Mouse (Mus musculus) heart, embryonic 13.5 days (tissue): ENCODE data around the gene Scn3b. TPM values are rescaled to one million over a fixed set of nuclear protein-coding genes. Genes with fewer than 3 reads are reported as not detected.

Experiments used
- ATAC-seq: fragments of 200-750 bp; cut with Nextera tagmentation; 2 replicates; pipeline ENCODE4 v1.8.0; 2017; ENCODE audit warnings: moderate TSS enrichment; ENCODE audit not compliant: insufficient number of reproducible peaks, low FRiP score, low TSS enrichment; ENCODE audit errors: extremely low read depth
- H3K27ac ChIP-seq: fragments of 300-500 bp; sonication (generic); replicated peaks from 2 replicates; pipeline ENCODE4 v1.5.1; 2015; ENCODE audit warnings: moderate library complexity, mild to moderate bottlenecking, inconsistent platforms
- H3K27me3 ChIP-seq: fragments of 300-500 bp; sonication (generic); replicated peaks from 2 replicates; pipeline ENCODE4 v1.6.1; 2015; ENCODE audit warnings: mild to moderate bottlenecking, inconsistent platforms
- H3K36me3 ChIP-seq: fragments of 300-500 bp; sonication (generic); 2 replicates; pipeline ENCODE4 v1.6.1; 2015; ENCODE audit warnings: mild to moderate bottlenecking, inconsistent platforms
- H3K4me1 ChIP-seq: fragments of 300-500 bp; sonication (generic); 2 replicates; pipeline ENCODE4 v1.6.1; 2015; ENCODE audit warnings: inconsistent platforms
- H3K4me2 ChIP-seq: fragments of 300-500 bp; sonication (generic); 2 replicates; pipeline ENCODE4 v1.6.1; 2015; ENCODE audit warnings: inconsistent platforms, mild to moderate bottlenecking, moderate library complexity
- H3K4me3 ChIP-seq: fragments of 300-500 bp; sonication (generic); 2 replicates; pipeline ENCODE4 v1.5.1; 2015; ENCODE audit warnings: moderate library complexity, mild to moderate bottlenecking, inconsistent platforms
- H3K9ac ChIP-seq: fragments of 300-500 bp; sonication (generic); 2 replicates; pipeline ENCODE4 v1.6.1; 2015; ENCODE audit warnings: inconsistent platforms, mild to moderate bottlenecking, moderate library complexity
- H3K9me3 ChIP-seq: fragments of 300-500 bp; sonication (generic); 2 replicates; pipeline ENCODE4 v1.6.1; 2016; ENCODE audit warnings: inconsistent platforms
- WGBS: fragments of 180-500 bp; shearing (Covaris S2); methylation state at CpG from one replicate; pipeline ENCODE4 v1.1.7; 2015; ENCODE audit warnings: mixed read lengths; 5-methylcytosine and 5-hydroxymethylcytosine counted together
- polyA plus RNA-seq: library from polyadenylated mRNA; unstranded; fragments of >200 nt; fragmentation: Nextera tagmentation; extraction: Ambion mirVana; gene quantifications from 2 replicates; pipeline ENCODE4 v1.2.1, GENCODE M21; 2015

Scn3b gene
- polyA plus RNA-seq, 1 experiment from 2014 or later, result 1.3 TPM

- H3K9me3 ChIP-seq, result no peaks in the 10 kb centered on the region
- 87% methylated on average over 5 of the region's 5 CpGs for WGBS
Measured at GRCm38 (mm10) chr9:40296251-40296650, 27.2 kb downstream of the Scn3b start.

GRCm38 (mm10) chr9:40297969-40298368, 29.0 kb downstream of the Scn3b start:
- no peak for ATAC-seq
- H3K36me3 ChIP-seq, result peaks cover 77% of the 10 kb centered on the region

More at GRCm38 (mm10) chr9:40296251-40296650, 27.2 kb downstream of the Scn3b start:
- Histone ChIP-seq H3K9ac (no peak overlapping the region), H3K4me2 (no peak overlapping the region), H3K27ac (no peak overlapping the region), H3K36me3 (peaks cover 62% of the 10 kb centered on the region), H3K4me3 (no peak overlapping the region), H3K4me1 (no peaks in the 10 kb centered on the region), H3K27me3 (no peaks in the 10 kb centered on the region)
- no peak for ATAC-seq

GRCm38 (mm10) chr9:40299323-40299722, 30.3 kb downstream of the Scn3b start:
- WGBS, result 89% methylated on average over 7 of the region's 7 CpGs
- Histone ChIP-seq H3K36me3 (peaks cover 79% of the 10 kb centered on the region), H3K4me1 (no peaks in the 10 kb centered on the region)

More at GRCm38 (mm10) chr9:40297969-40298368, 29.0 kb downstream of the Scn3b start:
- no peak overlapping the region for H3K27ac ChIP-seq
- no peak overlapping the region for H3K9ac ChIP-seq
- no peak overlapping the region for H3K4me2 ChIP-seq
- no peaks in the 10 kb centered on the region for H3K27me3 ChIP-seq
- WGBS, result 66% methylated on average over 9 of the region's 9 CpGs
- H3K4me3 ChIP-seq, result no peak overlapping the region
- no peaks in the 10 kb centered on the region for H3K9me3 ChIP-seq
- H3K4me1 ChIP-seq, result no peaks in the 10 kb centered on the region

GRCm38 (mm10) chr9:40300018-40300989, 31.3 kb downstream of the Scn3b start:
- Histone ChIP-seq H3K36me3 (peaks cover 87% of the 10 kb centered on the region), H3K27ac (no peak overlapping the region), H3K9ac (no peak overlapping the region), H3K27me3 (no peaks in the 10 kb centered on the region), H3K4me3 (no peak overlapping the region), H3K9me3 (no peaks in the 10 kb centered on the region), H3K4me2 (no peak overlapping the region), H3K4me1 (no peaks in the 10 kb centered on the region)
- ATAC-seq, result no peak
- WGBS, result 77% methylated on average over 15 of the region's 15 CpGs

More at GRCm38 (mm10) chr9:40299323-40299722, 30.3 kb downstream of the Scn3b start:
- Histone ChIP-seq H3K4me2 (no peak overlapping the region), H3K27me3 (no peaks in the 10 kb centered on the region), H3K27ac (no peak overlapping the region), H3K9ac (no peak overlapping the region), H3K9me3 (no peaks in the 10 kb centered on the region), H3K4me3 (no peak overlapping the region)
- no peak for ATAC-seq

- peaks cover 93% of the 10 kb centered on the region for H3K36me3 ChIP-seq
- no peak overlapping the region for H3K27ac ChIP-seq
- H3K4me2 ChIP-seq, result no peak overlapping the region
- no peak overlapping the region for H3K4me3 ChIP-seq
- WGBS, result 70% methylated on average over 5 of the region's 5 CpGs
- no peaks in the 10 kb centered on the region for H3K9me3 ChIP-seq
- no peak for ATAC-seq
- H3K4me1 ChIP-seq, result no peaks in the 10 kb centered on the region
- no peaks in the 10 kb centered on the region for H3K27me3 ChIP-seq
- no peak overlapping the region for H3K9ac ChIP-seq
Measured at GRCm38 (mm10) chr9:40301475-40301874, 32.5 kb downstream of the Scn3b start.

- H3K36me3 ChIP-seq, result peaks cover 94% of the 10 kb centered on the region
- no peaks in the 10 kb centered on the region for H3K9me3 ChIP-seq
- H3K4me3 ChIP-seq, result no peak overlapping the region
- H3K4me1 ChIP-seq, result no peaks in the 10 kb centered on the region
- no peak overlapping the region for H3K4me2 ChIP-seq
- ATAC-seq, result no peak
- 77% methylated on average over 8 of the region's 8 CpGs for WGBS
- no peak overlapping the region for H3K9ac ChIP-seq
- H3K27me3 ChIP-seq, result no peaks in the 10 kb centered on the region
- no peak overlapping the region for H3K27ac ChIP-seq
Measured at GRCm38 (mm10) chr9:40302375-40302774, 33.4 kb downstream of the Scn3b start.

GRCm38 (mm10) chr9:40304243-40304642, 35.2 kb downstream of the Scn3b start:
- H3K9ac ChIP-seq, result no peak overlapping the region
- no peak overlapping the region for H3K4me3 ChIP-seq
- no peak overlapping the region for H3K27ac ChIP-seq
- no peaks in the 10 kb centered on the region for H3K27me3 ChIP-seq
- H3K9me3 ChIP-seq, result no peaks in the 10 kb centered on the region
- H3K4me2 ChIP-seq, result no peak overlapping the region
- no peak for ATAC-seq
- peaks cover 91% of the 10 kb centered on the region for H3K36me3 ChIP-seq
- H3K4me1 ChIP-seq, result no peaks in the 10 kb centered on the region
- WGBS, result 81% methylated on average over 8 of the region's 8 CpGs

GRCm38 (mm10) chr9:40307311-40307710, 38.3 kb downstream of the Scn3b start:
- no peaks in the 10 kb centered on the region for H3K27me3 ChIP-seq
- no peaks in the 10 kb centered on the region for H3K4me1 ChIP-seq
- 77% methylated on average over 3 of the region's 3 CpGs for WGBS
- H3K9ac ChIP-seq, result no peak overlapping the region
- peaks cover 90% of the 10 kb centered on the region for H3K36me3 ChIP-seq
- H3K9me3 ChIP-seq, result no peaks in the 10 kb centered on the region
- no peak overlapping the region for H3K4me3 ChIP-seq
- no peak overlapping the region for H3K4me2 ChIP-seq
- no peak for ATAC-seq
- no peak overlapping the region for H3K27ac ChIP-seq

GRCm38 (mm10) chr9:40309876-40310275, 40.9 kb downstream of the Scn3b start:
- Histone ChIP-seq H3K9me3 (no peaks in the 10 kb centered on the region), H3K4me3 (no peak overlapping the region), H3K9ac (no peak overlapping the region), H3K36me3 (peaks cover 74% of the 10 kb centered on the region), H3K4me2 (no peak overlapping the region), H3K27me3 (no peaks in the 10 kb centered on the region), H3K4me1 (no peaks in the 10 kb centered on the region), H3K27ac (no peak overlapping the region)
- 90% methylated on average over 6 of the region's 6 CpGs for WGBS
- no peak for ATAC-seq

GRCm38 (mm10) chr9:40311813-40312212, 42.8 kb downstream of the Scn3b start:
- no peak for ATAC-seq
- H3K4me3 ChIP-seq, result no peak overlapping the region
- no peak overlapping the region for H3K9ac ChIP-seq
- H3K27me3 ChIP-seq, result no peaks in the 10 kb centered on the region
- H3K36me3 ChIP-seq, result peaks cover 70% of the 10 kb centered on the region
- 60% methylated on average over 9 of the region's 9 CpGs for WGBS
- H3K27ac ChIP-seq, result no peak overlapping the region
- no peak overlapping the region for H3K4me2 ChIP-seq
- no peaks in the 10 kb centered on the region for H3K9me3 ChIP-seq
- 0 out of 2 replicates have a peak, but pooled peaks cover 1% of the 10 kb centered on the region for H3K4me1 ChIP-seq

GRCm38 (mm10) chr9:40316865-40317660, 48.0 kb downstream of the Scn3b start:
- Histone ChIP-seq H3K27ac (no peak overlapping the region), H3K4me1 (peaks cover 32% of the 10 kb centered on the region), H3K36me3 (peaks cover 34% of the 10 kb centered on the region), H3K27me3 (no peaks in the 10 kb centered on the region), H3K4me2 (no peak overlapping the region), H3K9me3 (no peaks in the 10 kb centered on the region), H3K9ac (no peak overlapping the region), H3K4me3 (no peak overlapping the region)
- no peak for ATAC-seq
- 71% methylated on average over 9 of the region's 9 CpGs for WGBS
